In genomic region chr6:106466267-106467029, GRCm38 (mm10) we compare ENCODE assay signal across 20 mouse cellular contexts.
DNase-seq lines count a peak whose midpoint lies in the region; ATAC-seq lines count a peak whose summit lies in the region.
"Had no signal": no experiment of that assay in that cellular context is flagged by ENCODE, and none has a peak within 500 bp of the region (broad histone marks: within the 10 kb centered on the region; RNA-seq: fewer than 3 reads in every experiment).

No protein-coding gene starts in this region.

- no peak overlapping the region for H3K4me3 ChIP-seq in neural tube, embryonic 13.5 days
- H3K4me3 ChIP-seq in forebrain, embryonic 15.5 days: no peak overlapping the region
- H3K4me3 ChIP-seq in midbrain, embryonic 12.5 days: no peak overlapping the region
- no peak overlapping the region for H3K4me3 ChIP-seq in neural tube, embryonic 15.5 days (replicated peaks)
- H3K4me3 ChIP-seq: embryonic facial prominence, embryonic 13.5 days had no signal

- no peaks in the 10 kb centered on the region for H3K9me3 ChIP-seq in neural tube, embryonic 13.5 days
- H3K9me3 ChIP-seq in forebrain, embryonic 15.5 days: no peaks in the 10 kb centered on the region
- H3K9me3 ChIP-seq in midbrain, embryonic 12.5 days: no peaks in the 10 kb centered on the region
- H3K9me3 ChIP-seq in neural tube, embryonic 15.5 days (replicated peaks): no peaks in the 10 kb centered on the region
- H3K9me3 ChIP-seq: embryonic facial prominence, embryonic 13.5 days had no signal

- 49% methylated on average over 5 of the region's 5 CpGs for WGBS in neural tube, embryonic 13.5 days
- 11% methylated on average over 5 of the region's 5 CpGs for WGBS in forebrain, embryonic 15.5 days
- 44% methylated on average over 5 of the region's 5 CpGs for WGBS in midbrain, embryonic 12.5 days
- WGBS in neural tube, embryonic 15.5 days: 42% methylated on average over 5 of the region's 5 CpGs

- H3K27me3 ChIP-seq in neural tube, embryonic 13.5 days: no peaks in the 10 kb centered on the region
- H3K27me3 ChIP-seq in forebrain, embryonic 15.5 days: no peaks in the 10 kb centered on the region
- no peaks in the 10 kb centered on the region for H3K27me3 ChIP-seq in midbrain, embryonic 12.5 days
- no peaks in the 10 kb centered on the region for H3K27me3 ChIP-seq in neural tube, embryonic 15.5 days (replicated peaks)
- H3K27me3 ChIP-seq: embryonic facial prominence, embryonic 13.5 days had no signal

- H3K4me2 ChIP-seq in neural tube, embryonic 13.5 days: no peak overlapping the region
- no peak overlapping the region for H3K4me2 ChIP-seq in forebrain, embryonic 15.5 days (replicated peaks)
- no peak overlapping the region for H3K4me2 ChIP-seq in midbrain, embryonic 12.5 days (replicated peaks)
- H3K4me2 ChIP-seq in neural tube, embryonic 15.5 days: no peak overlapping the region
- H3K4me2 ChIP-seq: embryonic facial prominence, embryonic 13.5 days; liver, embryonic 11.5 days had no signal

- H3K27ac ChIP-seq in neural tube, embryonic 13.5 days (replicated peaks): peak overlapping the region; percentile 61
- H3K27ac ChIP-seq in forebrain, embryonic 15.5 days (replicated peaks): peak overlapping the region; percentile 25; the same call in 1 of the 2 replicates
- H3K27ac ChIP-seq in midbrain, embryonic 12.5 days (replicated peaks): peak overlapping the region; percentile 63
- peak overlapping the region; percentile 68; the same call in 1 of the 2 replicates for H3K27ac ChIP-seq in neural tube, embryonic 15.5 days (replicated peaks)
- H3K27ac ChIP-seq: embryonic facial prominence, embryonic 13.5 days had no signal

- H3K4me1 ChIP-seq in neural tube, embryonic 13.5 days (replicated peaks): peaks cover 6% of the 10 kb centered on the region
- peaks cover 9% of the 10 kb centered on the region for H3K4me1 ChIP-seq in forebrain, embryonic 15.5 days
- H3K4me1 ChIP-seq in midbrain, embryonic 12.5 days: no peaks in the 10 kb centered on the region
- peaks cover 5% of the 10 kb centered on the region for H3K4me1 ChIP-seq in neural tube, embryonic 15.5 days

- no peak for DNase-seq in neural tube, embryonic 10.5 days (ENCODE audit: extremely low spot score, low spot score)
- no peak for DNase-seq in ovary, adult 18-20 months (ENCODE audit: low spot score)
- no peak for DNase-seq in cerebellum, adult 18-20 months
- DNase-seq: adrenal gland, adult 8-10 months; cerebellum, adult 11 months; cerebellum, postnatal 14 days; gastrocnemius, postnatal 36 days; kidney, adult 9 months; kidney, postnatal 36 days; lung, adult 2 months; lung, postnatal 36 days; right cerebral cortex, postnatal 14 days; spleen, adult 18-20 months; thymus, postnatal 36 days had no signal

- H3K36me3 ChIP-seq in neural tube, embryonic 13.5 days: no peaks in the 10 kb centered on the region
- H3K36me3 ChIP-seq in forebrain, embryonic 15.5 days: no peaks in the 10 kb centered on the region
- no peaks in the 10 kb centered on the region for H3K36me3 ChIP-seq in midbrain, embryonic 12.5 days
- no peaks in the 10 kb centered on the region for H3K36me3 ChIP-seq in neural tube, embryonic 15.5 days
- H3K36me3 ChIP-seq: embryonic facial prominence, embryonic 13.5 days had no signal

- ATAC-seq in neural tube, embryonic 13.5 days (ENCODE audit: low read depth): peak; percentile 59; the same call in 1 of the 2 replicates
- peak; percentile 93 for ATAC-seq in forebrain, embryonic 15.5 days (replicated peaks)
- peak; percentile 87 for ATAC-seq in midbrain, embryonic 12.5 days (ENCODE audit: low FRiP score, low read depth)
- peak; percentile 53; the same call in 1 of the 2 replicates for ATAC-seq in neural tube, embryonic 15.5 days (ENCODE audit: low FRiP score)

- no peak overlapping the region for H3K9ac ChIP-seq in neural tube, embryonic 13.5 days
- H3K9ac ChIP-seq in forebrain, embryonic 15.5 days (replicated peaks): no peak overlapping the region
- no peak overlapping the region for H3K9ac ChIP-seq in midbrain, embryonic 12.5 days (replicated peaks)
- no peak overlapping the region for H3K9ac ChIP-seq in neural tube, embryonic 15.5 days (replicated peaks)
- H3K9ac ChIP-seq: embryonic facial prominence, embryonic 13.5 days had no signal
